Mouse (Mus musculus) midbrain, embryonic 11.5 days (tissue): Measurements from ENCODE around the gene Asb4. TPM values are rescaled to one million over a fixed set of nuclear protein-coding genes. Genes with fewer than 3 reads are reported as not detected.

ENCODE experiments used
- ATAC-seq: fragments of 200-750 bp; cut with Nextera tagmentation; 2 replicates; pipeline ENCODE4 v1.8.0; 2017; ENCODE audit warnings: moderate TSS enrichment, moderate library complexity; ENCODE audit not compliant: low FRiP score
- DNase-seq: peaks from one replicate; pipeline ENCODE4 v3.0.0; 2015; ENCODE audit warnings: low spot score; ENCODE audit errors: missing footprints
- H3K27ac ChIP-seq: fragments of 300-500 bp; sonication (generic); 2 replicates; pipeline ENCODE4 v1.5.1; 2014; ENCODE audit warnings: low read depth, low read length
- H3K27me3 ChIP-seq: fragments of 300-500 bp; sonication (generic); 2 replicates; pipeline ENCODE4 v1.6.1; 2014; ENCODE audit warnings: mild to moderate bottlenecking, low read length, moderate library complexity, mixed read lengths; ENCODE audit not compliant: control insufficient read depth, insufficient read depth
- H3K36me3 ChIP-seq: fragments of 300-500 bp; sonication (generic); 2 replicates; pipeline ENCODE4 v1.6.1; 2014; ENCODE audit warnings: mild to moderate bottlenecking, low read length, moderate library complexity, mixed read lengths; ENCODE audit not compliant: control insufficient read depth, insufficient read depth
- H3K4me1 ChIP-seq: fragments of 300-500 bp; sonication (generic); 2 replicates; pipeline ENCODE4 v1.6.1; 2014; ENCODE audit warnings: low read length; ENCODE audit not compliant: control insufficient read depth, insufficient read depth
- H3K4me2 ChIP-seq: fragments of 300-500 bp; sonication (generic); 2 replicates; pipeline ENCODE4 v1.6.1; 2014; ENCODE audit warnings: mild to moderate bottlenecking, moderate library complexity
- H3K4me3 ChIP-seq: fragments of 300-500 bp; sonication (generic); 2 replicates; pipeline ENCODE4 v1.5.1; 2014; ENCODE audit warnings: low read depth, low read length
- H3K9ac ChIP-seq: fragments of 300-500 bp; sonication (generic); 2 replicates; pipeline ENCODE4 v1.6.1; 2014; ENCODE audit warnings: low read length
- H3K9me3 ChIP-seq: fragments of 300-500 bp; sonication (generic); 2 replicates; pipeline ENCODE4 v1.6.1; 2016; ENCODE audit warnings: low read length; ENCODE audit not compliant: control insufficient read depth
- WGBS: fragments of 180-500 bp; shearing (Covaris S2); extraction: QIAGEN DNeasy Blood & Tissue Kit; methylation state at CpG from one replicate; pipeline ENCODE4 v1.1.7; 2014; 5-methylcytosine and 5-hydroxymethylcytosine counted together
- polyA plus RNA-seq: library from polyadenylated mRNA; unstranded; fragments of >200 nt; fragmentation: Nextera tagmentation; extraction: Ambion mirVana; gene quantifications from 2 replicates; pipeline ENCODE4 v1.2.1, GENCODE M21; 2014

Gene Asb4
- polyA plus RNA-seq, 1 experiment from 2014 or later = 23.6 TPM

- ATAC-seq (0 out of 2 replicates have a peak, but pooled peaks have one; percentile 1), DNase-seq (peak; percentile 89)
- no peak overlapping the region for H3K9ac ChIP-seq
- WGBS = 85% methylated on average over 4 of the region's 4 CpGs
- H3K27ac ChIP-seq = no peak overlapping the region; the same call in 1 of the 2 replicates
- peaks cover 6% of the 10 kb centered on the region; the same call in 1 of the 2 replicates for H3K4me1 ChIP-seq
- no peak overlapping the region for H3K4me2 ChIP-seq
- H3K9me3 ChIP-seq = no peaks in the 10 kb centered on the region
- H3K4me3 ChIP-seq = no peak overlapping the region
- no peaks in the 10 kb centered on the region for H3K36me3 ChIP-seq
- H3K27me3 ChIP-seq = no peaks in the 10 kb centered on the region; the same call in 1 of the 2 replicates
Observed at GRCm38 (mm10) chr6:5447013-5447412, 63.8 kb downstream of the Asb4 start.

GRCm38 (mm10) chr6:5447546-5447945, 64.4 kb downstream of the Asb4 start:
- ATAC-seq (peak; percentile 75), DNase-seq (peak; percentile 91)
- no peaks in the 10 kb centered on the region for H3K9me3 ChIP-seq
- H3K4me3 ChIP-seq = no peak overlapping the region
- H3K27ac ChIP-seq = peak overlapping the region; percentile 22; the same call in 1 of the 2 replicates
- no peaks in the 10 kb centered on the region; the same call in 1 of the 2 replicates for H3K27me3 ChIP-seq
- peaks cover 6% of the 10 kb centered on the region; the same call in 1 of the 2 replicates for H3K4me1 ChIP-seq
- no peak overlapping the region for H3K9ac ChIP-seq
- H3K36me3 ChIP-seq = no peaks in the 10 kb centered on the region
- 14% methylated on average over 6 of the region's 6 CpGs for WGBS
- no peak overlapping the region for H3K4me2 ChIP-seq

GRCm38 (mm10) chr6:5448396-5448795, 65.2 kb downstream of the Asb4 start:
- no peak overlapping the region for H3K9ac ChIP-seq
- H3K27ac ChIP-seq = no peak overlapping the region
- peaks cover 6% of the 10 kb centered on the region; the same call in 1 of the 2 replicates for H3K4me1 ChIP-seq
- ATAC-seq = no peak
- no peaks in the 10 kb centered on the region; the same call in 1 of the 2 replicates for H3K27me3 ChIP-seq
- H3K9me3 ChIP-seq = no peaks in the 10 kb centered on the region
- H3K36me3 ChIP-seq = no peaks in the 10 kb centered on the region
- H3K4me3 ChIP-seq = no peak overlapping the region
- 51% methylated on average over 4 of the region's 4 CpGs for WGBS
- DNase-seq = no peak
- H3K4me2 ChIP-seq = no peak overlapping the region

GRCm38 (mm10) chr6:5449878-5450277, 66.7 kb downstream of the Asb4 start:
- Histone ChIP-seq H3K36me3 (no peaks in the 10 kb centered on the region), H3K4me2 (no peak overlapping the region), H3K27ac (no peak overlapping the region), H3K4me3 (no peak overlapping the region), H3K9ac (no peak overlapping the region), H3K27me3 (no peaks in the 10 kb centered on the region; the same call in 1 of the 2 replicates), H3K9me3 (no peaks in the 10 kb centered on the region), H3K4me1 (peaks cover 6% of the 10 kb centered on the region; the same call in 1 of the 2 replicates)
- DNase-seq = no peak
- ATAC-seq = no peak
- WGBS = 94% methylated on average over 5 of the region's 5 CpGs

- Histone ChIP-seq H3K36me3 (no peaks in the 10 kb centered on the region), H3K27me3 (no peaks in the 10 kb centered on the region), H3K4me1 (no peaks in the 10 kb centered on the region), H3K4me2 (no peak overlapping the region), H3K27ac (no peak overlapping the region), H3K9me3 (no peaks in the 10 kb centered on the region), H3K9ac (no peak overlapping the region), H3K4me3 (no peak overlapping the region)
- WGBS = 83% methylated on average over 3 of the region's 3 CpGs
- no peak for ATAC-seq
- no peak for DNase-seq
Observed at GRCm38 (mm10) chr6:5455836-5456235, 72.7 kb downstream of the Asb4 start.

DNA sequence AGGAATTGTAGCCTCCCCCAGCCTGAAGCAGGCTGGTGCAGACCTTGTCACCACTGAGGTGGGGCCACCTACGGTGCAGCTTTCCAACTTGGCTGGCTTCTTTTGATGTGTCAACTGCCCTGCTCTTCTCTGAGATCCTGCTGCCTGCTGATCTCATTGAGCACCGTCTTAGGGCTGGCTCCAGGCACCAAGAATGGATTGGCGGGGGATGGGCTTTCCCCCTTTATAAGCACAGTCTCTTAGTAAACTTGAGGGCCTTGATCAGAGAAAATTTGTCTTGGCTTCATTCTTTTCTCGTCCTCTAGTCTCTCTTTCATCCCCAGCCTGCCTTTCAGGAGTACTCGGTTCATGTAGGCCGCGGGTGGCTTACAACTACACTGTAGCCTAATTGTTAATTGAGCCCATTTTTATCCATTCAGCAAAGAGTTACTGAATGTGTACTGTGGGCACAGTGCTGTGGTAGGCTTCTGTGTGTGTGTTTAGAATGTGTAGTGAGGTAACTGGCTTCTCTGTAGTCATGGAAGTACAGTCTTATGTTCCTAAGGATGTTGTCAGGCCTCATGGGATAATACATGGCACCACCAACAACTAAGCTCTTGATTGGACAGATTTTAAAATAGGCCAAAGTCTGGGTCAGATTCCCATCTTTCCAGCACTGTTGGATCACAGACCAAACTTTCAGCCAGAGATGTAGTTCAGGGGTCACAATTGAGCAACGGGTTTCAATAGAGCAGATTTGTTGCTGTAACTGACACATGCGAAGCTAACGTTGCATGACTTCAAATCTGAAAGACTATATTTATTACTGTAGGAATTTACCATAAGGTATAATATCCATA, 87.5 kb downstream of the Asb4 start:
- DNase-seq = no peak

GRCm38 (mm10) chr6:5472692-5473091, 89.5 kb downstream of the Asb4 start:
- H3K9ac ChIP-seq = no peak overlapping the region
- no peaks in the 10 kb centered on the region for H3K27me3 ChIP-seq
- no peak for DNase-seq
- H3K4me1 ChIP-seq = no peaks in the 10 kb centered on the region
- H3K4me3 ChIP-seq = no peak overlapping the region
- 88% methylated on average over 2 of the region's 2 CpGs for WGBS
- ATAC-seq = no peak
- H3K36me3 ChIP-seq = no peaks in the 10 kb centered on the region
- no peak overlapping the region for H3K4me2 ChIP-seq
- H3K9me3 ChIP-seq = no peaks in the 10 kb centered on the region
- H3K27ac ChIP-seq = no peak overlapping the region

More for the DNA sequence above, 87.5 kb downstream of the Asb4 start:
- Histone ChIP-seq H3K4me2 (no peak overlapping the region), H3K9me3 (no peaks in the 10 kb centered on the region), H3K4me1 (no peaks in the 10 kb centered on the region), H3K4me3 (no peak overlapping the region), H3K27ac (no peak overlapping the region), H3K36me3 (no peaks in the 10 kb centered on the region), H3K9ac (no peak overlapping the region), H3K27me3 (no peaks in the 10 kb centered on the region)
- WGBS = 70% methylated on average over 10 of the region's 10 CpGs
- ATAC-seq = no peak

DNA sequence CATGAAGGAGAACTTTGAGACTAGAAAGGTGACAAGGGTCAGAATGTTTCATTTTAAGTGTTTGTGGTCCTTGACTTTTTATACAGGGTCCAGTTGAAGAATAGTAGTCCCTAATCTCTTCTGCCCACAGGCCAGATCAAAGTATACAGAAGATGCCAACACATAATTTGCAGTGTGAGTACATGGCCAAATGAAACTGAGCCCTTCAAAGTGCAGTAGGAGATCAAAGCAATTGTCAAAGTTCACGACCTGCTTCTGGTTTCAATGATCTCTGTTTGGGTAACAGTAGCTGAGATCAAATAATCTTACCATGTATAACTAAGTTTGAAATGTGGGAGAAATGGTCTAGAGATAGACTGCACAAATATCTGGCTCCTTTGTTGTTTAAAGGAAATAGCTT, 90.8 kb downstream of the Asb4 start:
- no peaks in the 10 kb centered on the region for H3K9me3 ChIP-seq
- no peaks in the 10 kb centered on the region for H3K36me3 ChIP-seq
- H3K27me3 ChIP-seq = no peaks in the 10 kb centered on the region
- no peaks in the 10 kb centered on the region for H3K4me1 ChIP-seq
- no peak overlapping the region for H3K9ac ChIP-seq
- no peak overlapping the region for H3K27ac ChIP-seq
- ATAC-seq (no peak), DNase-seq (no peak)
- WGBS = 61% methylated on average over 1 of the region's 1 CpGs
- no peak overlapping the region for H3K4me3 ChIP-seq
- no peak overlapping the region for H3K4me2 ChIP-seq

DNA sequence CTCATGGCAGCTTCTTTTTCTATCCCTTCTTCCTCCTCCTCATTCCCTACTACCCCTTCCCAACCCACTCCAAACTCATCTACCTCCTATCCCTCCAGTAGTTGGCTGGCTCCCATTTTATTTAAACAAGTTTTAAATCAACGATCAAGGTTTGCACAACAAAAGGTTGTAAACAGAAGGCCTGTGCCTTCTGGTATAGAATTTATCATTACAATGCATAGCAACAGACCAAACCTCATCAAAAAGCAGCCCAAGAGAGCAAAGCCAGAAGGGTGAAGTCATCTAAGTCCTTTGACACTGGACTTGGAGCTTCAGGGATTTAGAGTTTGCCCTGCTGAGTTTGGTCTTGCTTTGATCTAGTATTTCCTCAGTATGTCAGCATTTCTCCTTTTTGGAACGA, 97.9 kb downstream of the Asb4 start:
- no peak overlapping the region for H3K4me3 ChIP-seq
- no peak overlapping the region for H3K9ac ChIP-seq
- H3K4me2 ChIP-seq = no peak overlapping the region
- no peaks in the 10 kb centered on the region for H3K9me3 ChIP-seq
- H3K4me1 ChIP-seq = no peaks in the 10 kb centered on the region
- no peak overlapping the region for H3K27ac ChIP-seq
- no peaks in the 10 kb centered on the region for H3K36me3 ChIP-seq
- H3K27me3 ChIP-seq = no peaks in the 10 kb centered on the region
- ATAC-seq (no peak), DNase-seq (no peak)
- 83% methylated on average over 2 of the region's 2 CpGs for WGBS
